Mouse (Mus musculus): ENCODE data around the gene Kcnj15.

- TF ChIP-seq CTCF (IDR thresholded peaks at IDR 0.05; ENCODE audit: low read depth): no peak
- TF ChIP-seq EP300 (optimal IDR thresholded peaks at IDR 0.05): no peak
Observed at GRCm38 (mm10) chr16:95297651-95298050, 40.3 kb downstream of the Kcnj15 start.
